Mouse (Mus musculus) lung, adult 18-20 months (tissue): ENCODE results near the gene Plcxd1.
A peak's percentile ranks its signal among the peaks of the same experiment; 100 is the strongest.
"Not testable (repeated sequence)": the region's sequence is repeated elsewhere in the genome, so short reads cannot be mapped to it uniquely, and the experiment has no call there.

Source experiments
- DNase-seq, 2 experiments: peaks; one replicate each; pipeline ENCODE4 v3.0.0; 2022; ENCODE audit warnings: mixed read lengths in 2 of 2

The Plcxd1 gene

DNA sequence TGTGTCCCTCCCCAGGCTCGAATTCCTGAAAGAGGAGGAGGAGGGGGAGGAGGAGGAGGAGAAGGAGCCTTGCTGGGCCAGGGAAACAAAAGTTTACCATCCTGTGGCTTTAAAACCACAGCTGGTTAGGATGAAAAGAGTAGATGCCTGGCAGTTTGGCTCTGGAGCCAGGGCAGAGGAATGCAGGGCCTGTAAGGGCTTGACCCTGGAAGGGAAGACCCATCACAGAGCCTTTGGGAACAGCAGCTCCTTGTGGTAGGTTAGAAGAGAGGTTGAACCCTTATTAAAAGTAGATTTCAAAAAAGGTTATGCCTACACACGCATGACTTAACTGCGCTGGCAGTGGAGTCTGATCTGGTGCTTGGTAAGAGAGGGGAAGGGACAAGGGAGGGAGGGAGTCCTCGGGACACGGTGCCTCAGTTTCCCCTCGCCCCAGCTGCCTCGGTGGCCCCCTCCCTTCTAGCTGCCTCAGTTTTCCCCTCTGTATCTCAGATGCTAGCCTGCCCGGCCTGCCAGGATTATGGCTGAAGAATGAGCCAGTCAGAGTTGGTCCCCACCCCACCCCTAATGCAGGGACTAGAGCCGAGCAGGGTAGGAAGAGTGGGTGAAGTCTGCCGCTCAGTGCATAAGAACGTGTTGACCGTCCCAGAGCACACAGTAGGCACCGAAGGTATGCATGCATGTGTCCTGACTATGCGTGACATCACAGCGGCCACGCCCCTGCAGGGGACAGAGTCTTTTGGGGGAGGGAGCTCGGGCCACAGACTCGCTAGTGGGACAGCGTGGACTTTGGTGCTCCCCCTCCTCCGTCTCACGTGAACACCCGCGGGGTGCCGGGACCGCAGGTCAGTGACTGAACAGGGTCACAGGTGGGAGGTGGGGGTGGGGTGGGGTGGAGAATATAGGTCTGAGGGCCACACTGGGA, at the start of gene Plcxd1:
Plcxd1 (plus strand) TSS at position 314 of the 925 bp plus-strand sequence.
- no peak for DNase-seq

DNA sequence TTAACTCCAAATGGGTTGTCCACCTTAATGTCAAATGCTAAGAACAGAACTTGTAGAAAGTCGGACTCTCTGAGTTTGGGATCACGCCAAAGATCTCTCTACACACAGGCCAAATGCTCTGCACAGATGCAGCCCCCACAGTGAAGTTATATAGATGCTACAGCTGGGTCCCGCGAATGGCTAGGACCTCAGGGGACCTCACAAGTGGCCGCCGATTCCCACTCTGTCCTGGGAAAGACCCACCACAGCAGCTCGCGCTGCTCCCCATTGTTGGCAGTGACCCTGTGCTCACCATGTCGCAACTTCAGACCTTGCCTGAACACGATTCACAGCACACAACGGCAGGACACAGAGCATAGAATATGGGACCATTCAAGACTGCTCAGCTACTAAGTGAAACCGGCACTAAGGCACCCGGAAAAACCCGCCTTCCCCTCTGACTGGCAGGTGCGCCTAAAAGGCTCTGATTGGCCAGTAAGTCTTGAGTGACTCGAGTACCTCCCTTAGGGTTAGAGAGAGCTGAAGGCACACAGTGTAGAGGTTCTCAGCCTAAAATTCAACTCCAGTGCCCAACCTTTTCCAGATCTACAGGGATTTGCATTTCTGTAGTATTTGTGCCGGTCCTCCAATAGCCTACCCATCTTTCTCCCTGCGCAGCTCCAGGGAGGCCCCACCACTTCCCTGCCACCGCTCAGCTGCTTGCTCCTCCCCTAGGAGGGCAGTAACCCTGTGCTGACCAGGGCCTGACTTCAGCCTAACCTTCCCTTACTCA, 41.9 kb upstream of the Plcxd1 start:
- peak; percentile 89 for DNase-seq

DNA sequence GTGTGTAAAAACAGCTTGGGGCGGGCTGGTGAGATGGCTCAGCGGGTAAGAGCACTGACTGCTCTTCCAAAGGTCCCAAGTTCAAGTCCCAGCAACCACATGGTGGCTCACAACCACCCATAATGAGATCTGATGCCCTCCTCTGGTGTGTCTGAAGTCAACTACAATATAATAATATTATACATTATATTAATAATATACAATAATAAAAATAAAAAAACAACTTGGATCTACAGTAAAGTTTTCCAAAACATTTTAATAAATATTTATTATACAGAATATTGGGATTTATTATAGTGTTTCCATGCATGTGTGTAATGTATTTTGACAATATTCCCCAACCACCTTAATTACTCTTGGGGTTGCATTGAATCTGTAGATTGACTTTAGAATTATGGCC, 27.4 kb upstream of the Plcxd1 start, which contains the start of gene Gm17655:
Gm17655 (minus strand) TSS at position 101 of the 400 bp plus-strand sequence.
- not testable (repeated sequence) for DNase-seq

DNA sequence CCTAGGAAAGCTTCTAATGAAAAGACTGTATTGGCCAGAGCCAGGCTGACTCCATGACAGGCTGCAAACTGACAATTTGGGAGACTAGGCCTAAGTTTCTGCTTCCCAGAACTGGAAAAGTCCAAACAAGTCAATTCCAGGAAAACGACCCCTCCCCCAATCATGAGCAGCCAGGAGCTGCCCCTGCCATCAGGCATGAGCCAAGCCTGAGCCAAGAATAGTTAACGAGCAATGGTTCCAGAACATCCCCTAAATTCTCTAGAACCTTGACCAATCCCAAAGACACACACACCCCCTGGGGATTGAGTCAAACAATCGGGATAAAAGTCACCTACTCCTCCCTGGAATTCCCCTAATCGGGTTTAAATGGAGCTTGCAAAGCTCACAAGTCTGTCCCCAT, 16.8 kb upstream of the Plcxd1 start:
- no peak for DNase-seq

DNA sequence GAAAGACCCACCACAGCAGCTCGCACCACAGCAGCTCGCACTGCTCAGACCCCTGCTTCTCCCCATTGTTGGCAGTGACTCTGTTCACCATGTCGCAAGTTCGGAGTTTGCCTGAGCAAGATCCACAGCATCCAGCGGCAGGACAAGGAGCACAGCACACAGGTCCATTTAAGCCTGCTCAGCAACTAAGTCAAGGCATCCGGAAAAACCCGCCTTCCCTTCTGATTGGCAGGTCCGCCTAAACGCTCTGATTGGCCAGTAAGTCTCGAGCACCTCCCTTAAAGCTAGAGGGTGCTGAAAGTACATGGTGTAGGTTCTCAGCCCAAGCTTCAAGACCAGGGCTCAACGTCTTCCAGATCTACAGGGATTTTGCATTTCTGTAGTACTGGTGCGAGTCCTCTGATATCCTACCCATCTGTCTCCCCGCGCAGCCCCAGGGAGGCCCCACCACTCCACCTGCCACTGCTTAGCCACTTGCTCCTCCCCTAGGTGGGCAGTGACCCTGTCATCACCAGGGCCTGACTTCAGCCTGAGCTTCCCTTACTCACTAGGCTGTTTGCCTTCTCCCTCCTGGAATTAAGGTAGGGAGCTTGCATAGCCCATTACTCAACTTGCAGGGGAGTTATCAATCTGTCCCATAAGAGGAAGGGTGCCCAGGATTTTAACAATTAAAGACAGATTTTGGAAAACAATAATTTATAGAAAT, 13.5 kb upstream of the Plcxd1 start:
- no peak for DNase-seq

DNA sequence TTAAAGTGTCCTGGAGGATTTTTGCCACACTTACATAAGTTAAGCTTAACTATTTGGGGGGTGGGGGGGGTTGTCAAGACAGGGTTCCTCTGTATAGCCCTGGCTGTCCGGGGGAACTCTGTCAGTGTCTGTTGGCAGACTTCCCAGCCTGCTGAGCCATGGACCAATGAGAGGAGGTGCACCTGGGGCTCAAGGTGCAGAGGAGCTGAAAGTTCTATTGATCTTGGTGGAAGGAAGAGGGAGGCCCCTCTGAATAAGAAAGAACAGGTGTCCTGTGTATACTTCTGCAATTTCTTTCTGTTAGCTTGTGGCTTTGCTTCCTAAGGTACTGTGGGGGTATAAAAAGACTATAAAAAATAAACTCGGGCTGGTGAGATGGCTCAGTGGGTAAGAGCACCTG, 8.2 kb upstream of the Plcxd1 start:
- DNase-seq: no peak

DNA sequence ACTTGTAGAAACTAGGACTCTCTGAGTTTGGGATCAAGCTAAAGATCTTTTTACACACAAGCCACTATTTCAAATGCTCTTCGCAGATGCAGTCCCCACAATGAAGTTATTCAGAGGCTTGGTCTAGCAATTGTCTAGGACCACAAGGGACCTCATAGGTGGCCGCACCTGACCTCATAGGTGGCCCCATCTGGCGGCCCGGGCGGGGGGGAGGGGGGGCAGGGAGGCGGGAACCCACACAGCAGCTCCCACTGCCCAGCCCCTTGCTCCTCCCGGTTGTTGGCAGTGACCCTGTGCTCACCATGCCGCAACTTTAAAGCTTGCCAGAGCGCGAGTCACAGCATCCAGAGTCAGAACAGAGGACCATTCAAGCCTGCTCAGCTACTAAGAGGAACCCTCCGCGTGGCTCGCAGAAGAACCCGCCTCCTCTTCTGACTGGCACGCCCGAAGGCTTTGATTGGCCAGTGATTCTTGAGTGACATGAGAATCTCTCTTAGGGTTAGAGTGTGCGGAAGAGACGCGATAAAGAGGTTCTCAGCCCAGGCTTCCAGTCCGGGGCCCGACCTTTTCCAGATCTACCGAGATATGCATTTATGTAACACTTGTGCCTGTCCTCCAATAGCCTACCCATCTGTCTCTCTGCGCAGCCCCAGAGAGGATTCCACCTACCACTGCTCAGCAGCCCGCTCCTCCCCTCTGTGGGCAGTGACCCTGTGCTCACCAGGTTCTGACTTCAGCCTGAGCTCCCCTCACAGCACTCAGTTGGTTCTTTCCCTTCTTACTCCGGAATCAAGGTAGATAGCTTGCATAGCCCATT, 5.5 kb upstream of the Plcxd1 start, which contains the start of gene Gm35315:
Gm35315 (minus strand) TSS at position 391 of the 817 bp plus-strand sequence.
- peak; percentile 91 to 92 for DNase-seq

DNA sequence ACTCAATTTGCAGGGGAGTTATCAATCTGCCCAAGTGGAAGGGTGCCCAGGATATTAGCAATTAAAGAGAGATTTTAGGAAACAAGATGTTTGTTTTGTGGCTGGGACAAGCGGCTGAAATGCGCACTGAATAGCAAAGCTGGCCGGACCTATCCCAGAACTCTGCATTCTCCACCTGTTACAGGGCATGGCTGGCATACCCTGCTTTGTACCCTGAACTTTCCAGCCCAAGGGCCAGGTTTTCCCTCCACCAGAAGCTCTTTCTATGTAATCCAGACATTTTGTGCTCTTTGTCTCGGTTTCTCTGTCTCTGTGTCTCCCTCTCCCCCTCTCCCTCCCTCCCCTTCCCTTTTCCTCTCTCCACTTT, 4.9 kb upstream of the Plcxd1 start:
- no peak for DNase-seq

DNA sequence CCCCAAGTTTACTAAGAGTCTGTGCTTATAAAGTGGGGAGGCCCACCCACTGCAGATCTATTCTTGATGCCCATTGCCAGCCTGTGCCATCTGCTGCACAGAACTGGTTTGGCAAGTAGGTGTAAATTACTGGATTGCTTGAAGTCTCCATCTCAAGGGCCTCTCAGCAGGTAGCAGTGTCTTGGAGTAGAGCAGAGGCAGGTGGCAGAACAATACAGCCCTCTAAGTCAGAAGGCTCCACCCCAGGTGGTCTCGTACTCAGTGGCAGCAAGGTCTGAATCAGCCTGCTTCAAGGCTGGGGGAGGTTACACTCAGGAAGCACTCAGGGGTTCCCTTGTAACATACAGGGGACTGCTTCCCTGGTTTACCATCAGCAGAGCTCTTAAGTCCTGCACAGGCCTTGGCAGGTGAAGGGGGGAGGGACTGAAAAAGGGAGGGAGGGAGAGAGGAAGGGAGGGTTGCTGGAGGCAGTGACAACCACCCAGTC, 735 bp upstream of the Plcxd1 start:
- DNase-seq: no peak

DNA sequence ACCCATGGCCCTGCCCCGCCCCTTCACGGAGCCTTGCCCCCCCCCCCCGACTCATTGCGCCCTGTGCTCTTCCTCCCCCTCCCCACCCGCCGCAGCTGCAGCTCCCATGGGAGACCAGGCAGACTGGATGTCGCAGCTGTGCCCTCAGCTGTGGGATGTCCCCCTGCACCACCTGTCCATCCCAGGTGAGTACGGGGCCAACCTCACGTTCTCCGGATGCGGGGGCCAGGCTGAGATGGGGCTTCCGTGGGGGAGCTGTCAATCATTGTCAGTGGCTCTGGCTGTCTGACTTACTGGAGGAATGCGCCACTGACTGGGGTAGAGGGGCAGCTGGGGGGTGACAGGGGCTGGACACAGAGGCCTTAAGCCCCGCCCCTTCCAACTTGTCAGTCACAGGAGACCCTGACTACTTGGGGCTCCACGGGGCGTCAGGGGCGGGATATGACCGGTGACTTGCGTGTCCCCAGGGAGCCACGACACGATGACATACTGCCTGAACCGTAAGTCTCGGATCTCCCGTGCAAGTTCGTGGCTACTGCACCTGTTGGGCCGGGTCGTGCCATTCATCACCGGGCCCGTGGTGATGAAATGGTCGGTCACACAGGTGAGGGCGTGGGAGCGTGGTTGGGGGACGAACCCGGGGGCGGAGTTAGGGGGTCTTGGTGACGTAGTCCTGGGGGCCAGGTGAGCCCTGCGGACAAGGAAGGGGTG, 1.3 kb downstream of the Plcxd1 start:
- no peak for DNase-seq

DNA sequence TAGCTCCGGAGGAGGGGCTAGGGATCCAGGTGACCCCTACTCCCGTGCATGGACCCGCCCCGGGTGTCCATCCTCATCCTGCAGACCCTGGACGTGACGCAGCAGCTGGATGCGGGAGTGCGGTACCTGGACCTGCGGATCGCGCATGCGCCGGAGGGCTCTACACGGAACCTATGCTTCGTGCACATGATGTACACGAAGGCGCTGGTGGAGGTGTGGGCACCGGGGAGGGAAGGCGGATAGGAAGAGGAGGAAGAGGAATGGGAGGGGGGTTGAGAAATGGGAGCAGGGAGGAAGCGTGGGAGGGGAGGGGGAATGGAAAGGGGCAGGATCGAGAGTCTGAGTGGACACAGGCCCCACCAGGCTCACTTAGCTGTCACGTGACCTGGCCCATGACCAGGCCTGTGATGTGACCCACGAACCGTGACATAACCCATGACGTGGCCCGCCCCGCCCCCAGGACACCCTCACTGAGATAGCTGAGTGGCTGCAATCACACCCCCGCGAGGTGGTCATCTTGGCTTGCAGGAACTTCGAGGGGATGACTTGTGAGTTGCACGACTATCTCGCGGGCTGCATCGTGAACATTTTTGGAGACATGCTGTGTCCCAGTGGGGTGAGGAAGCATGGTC, 2.1 kb downstream of the Plcxd1 start:
- no peak for DNase-seq

DNA sequence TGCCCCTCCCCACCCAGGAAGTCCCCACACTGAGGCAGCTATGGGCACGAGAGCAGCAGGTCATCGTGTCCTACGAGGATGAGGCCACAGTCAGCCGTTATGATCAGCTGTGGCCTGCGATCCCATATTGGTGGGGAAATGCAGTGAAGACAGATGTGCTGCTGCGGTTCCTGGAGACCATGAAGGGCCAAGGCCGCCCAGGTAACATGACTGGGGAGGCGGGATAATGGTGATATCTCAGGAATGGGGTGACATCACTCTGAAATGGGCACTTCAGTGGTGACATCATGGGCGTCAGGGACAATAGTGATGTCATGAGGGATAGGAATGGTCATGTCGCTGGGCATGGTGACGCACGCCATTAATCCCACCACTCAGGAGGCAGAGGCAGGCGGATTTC, 2.7 kb downstream of the Plcxd1 start:
- no peak for DNase-seq

DNA sequence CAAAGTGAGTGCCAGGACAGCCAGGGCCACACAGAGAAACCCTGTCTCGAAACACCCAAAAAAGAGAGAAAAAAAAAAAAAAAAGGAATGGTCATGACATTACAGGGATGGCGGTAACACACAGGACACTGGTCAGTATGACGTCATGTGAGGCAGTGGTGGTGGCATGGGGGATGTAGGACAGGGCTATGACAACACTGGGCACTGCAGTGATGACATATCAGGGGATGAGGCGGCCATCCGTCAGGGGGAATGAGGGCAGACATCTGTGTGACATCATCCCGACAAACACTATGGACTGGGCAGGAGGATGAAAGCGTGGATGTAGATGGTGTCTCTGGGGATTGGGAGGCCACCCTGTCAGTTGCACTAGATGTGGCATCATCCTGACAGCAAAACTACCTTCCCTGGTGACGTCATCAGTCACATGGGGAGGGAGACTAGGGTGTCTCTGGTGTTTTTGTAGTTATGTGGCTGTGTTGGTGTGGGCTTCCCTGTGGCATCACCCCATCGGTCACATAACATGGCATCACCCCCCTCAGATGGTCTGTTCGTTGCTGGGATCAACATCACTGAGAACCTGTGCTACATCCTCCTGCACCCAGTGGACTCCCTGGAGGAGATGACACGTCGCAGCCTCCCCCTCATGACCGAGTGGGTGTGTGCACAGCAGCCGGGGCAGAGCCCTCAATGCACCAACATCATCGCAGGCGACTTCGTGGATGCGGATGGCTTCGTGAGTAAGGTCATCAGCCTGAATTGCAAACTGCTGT, 3.3 kb downstream of the Plcxd1 start:
- no peak for DNase-seq

DNA sequence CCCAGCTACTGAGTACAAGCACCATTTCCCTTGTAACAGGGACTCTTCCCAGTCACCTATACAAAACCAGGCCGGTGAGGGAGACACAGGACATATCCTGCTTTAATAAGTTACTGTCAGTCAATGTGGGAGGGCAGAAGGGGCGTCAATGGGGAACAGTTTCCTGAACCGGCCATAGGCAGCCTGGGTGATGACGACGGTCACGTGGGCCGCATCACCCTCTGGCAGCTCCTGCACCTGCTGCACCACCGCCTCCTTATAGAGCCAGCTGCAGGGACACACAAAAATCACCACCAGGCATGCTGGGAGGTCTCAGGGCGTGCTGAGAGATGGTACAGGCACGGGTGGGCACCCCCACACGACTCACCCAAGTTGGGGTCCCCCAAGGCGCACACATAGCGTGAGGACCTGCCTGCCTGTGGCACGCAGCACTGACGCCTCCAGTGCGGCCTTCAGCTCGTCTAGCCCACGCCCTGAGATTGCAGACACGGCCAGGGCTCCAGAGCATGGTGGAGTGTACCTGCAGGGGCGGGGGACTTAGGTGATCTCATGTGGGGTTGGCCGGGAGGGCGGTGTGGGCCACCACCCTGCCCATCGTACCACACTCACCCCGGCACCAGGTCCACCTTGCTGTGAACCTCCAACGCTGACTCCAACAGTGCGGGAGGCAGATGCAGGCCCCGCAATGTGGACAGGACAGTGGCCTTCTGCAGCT, 4.3 kb downstream of the Plcxd1 start:
- DNase-seq: no peak

DNA sequence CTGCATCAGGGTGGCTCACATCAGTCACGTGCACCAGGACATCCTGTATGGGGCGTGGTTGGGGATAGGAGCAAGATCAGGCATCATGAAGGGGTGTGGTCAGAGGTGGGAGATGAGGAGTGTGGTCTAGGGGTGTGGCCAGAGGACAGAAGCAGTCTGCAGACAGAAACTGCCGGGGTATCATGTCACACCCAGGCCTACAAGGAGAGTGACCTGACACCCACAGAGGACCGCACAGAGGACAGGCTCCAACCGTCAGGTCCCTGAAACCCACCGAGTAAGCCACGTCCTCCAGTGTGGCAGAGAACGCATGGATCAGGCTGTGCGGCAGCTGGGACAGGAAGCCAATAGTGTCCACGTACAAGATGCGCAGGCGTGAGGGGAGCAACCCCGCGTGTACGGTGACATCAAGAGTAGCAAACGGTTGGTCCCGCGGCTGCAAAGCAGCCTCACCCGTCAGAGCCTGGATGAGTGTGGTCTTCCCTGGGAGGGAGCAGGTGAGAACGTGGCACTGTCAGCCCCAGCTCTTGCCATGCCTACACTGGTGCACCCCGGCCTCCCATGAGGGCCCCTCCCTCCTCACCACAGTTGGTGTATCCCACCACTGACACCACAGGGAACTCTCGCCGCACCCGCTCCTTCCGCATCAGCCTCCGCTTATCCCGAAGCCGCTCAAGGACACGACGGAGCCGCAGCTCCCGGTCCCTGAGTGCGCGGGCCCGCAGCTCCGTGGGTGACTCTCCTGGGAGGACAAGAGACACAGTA, 5.0 kb downstream of the Plcxd1 start:
- DNase-seq: no peak

DNA sequence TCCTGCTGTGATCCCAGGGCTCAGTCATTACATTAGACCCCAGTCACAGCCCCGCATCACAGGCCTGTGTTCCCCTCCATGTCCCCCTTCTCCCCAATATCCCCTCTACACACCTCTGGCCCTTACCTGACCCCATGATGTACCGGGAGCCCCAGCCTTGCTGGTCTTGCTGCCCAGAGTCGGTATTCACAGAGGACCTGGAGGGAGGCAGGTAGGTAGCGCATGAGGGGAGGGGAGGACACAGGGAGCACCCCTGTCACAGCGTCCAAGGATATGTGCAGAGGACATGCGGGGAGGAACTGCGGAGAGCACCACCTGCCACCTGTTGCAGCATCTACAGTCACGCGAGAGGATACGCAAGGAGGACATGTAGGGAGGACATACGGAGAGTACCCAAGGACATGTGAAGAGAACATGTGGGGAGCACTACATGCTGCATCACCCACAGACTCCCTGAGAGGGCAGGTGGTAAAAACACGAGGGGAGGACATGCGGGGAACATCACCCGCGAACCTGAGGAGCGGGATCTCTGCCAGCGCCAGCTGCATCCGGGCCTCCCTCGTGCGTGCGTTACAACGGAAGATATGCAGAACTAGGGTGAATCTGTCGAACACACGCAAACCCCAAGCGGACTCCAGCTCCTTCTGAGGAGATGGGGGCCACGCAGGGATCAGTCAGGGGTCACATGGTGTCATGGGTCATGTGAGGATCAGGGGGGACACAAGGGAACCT, 6.5 kb downstream of the Plcxd1 start:
- DNase-seq: no peak

DNA sequence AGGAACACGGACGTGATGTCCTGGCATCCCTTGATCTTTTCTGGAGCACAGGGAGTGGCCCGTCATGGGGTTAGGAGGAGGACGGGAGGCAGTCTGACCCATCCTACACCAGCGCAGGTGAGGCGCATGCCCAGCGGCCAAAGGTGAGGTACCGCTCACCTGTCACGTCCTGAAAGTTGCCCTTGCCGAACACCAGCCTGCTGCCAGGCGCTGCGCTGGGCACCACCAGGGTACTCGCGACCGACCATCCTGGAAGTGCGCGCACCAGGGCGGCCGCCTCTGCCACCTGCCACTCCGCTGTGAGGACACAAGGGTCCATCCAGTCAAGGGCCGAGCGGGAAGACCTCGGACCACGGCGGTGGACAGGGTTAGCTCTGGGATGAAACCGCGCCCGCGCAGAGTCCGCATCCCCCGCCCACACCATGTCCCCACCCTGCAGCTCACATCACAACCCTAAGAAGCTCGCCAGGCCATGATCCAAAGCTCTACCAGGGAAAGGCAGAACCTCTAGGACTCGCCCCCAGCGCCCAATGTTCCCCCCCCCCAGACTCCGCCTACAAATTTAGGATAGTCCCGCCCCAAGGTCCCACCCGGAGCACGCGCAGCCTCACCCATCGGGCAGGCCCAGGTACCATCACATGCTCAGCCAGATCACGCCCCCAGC, 7.3 kb downstream of the Plcxd1 start:
- no peak for DNase-seq
